Mouse (Mus musculus) T-helper 2 cell (primary cell): ENCODE measurements at regions not wholly inside any gene's neighbourhood (a gene's known extent, or its start where the extent isn't known, plus 50 kb on each side); places are given as distances from the start of the nearest gene placed in this dataset.

Experiments used
- in situ Hi-C: fragments of 300-600 bp; cut with MboI, MseI; formaldehyde crosslinking; loops from one replicate; pipeline ENCODE4 v1.15.1; 2025; ENCODE audit warnings: high pct_unique_total_duplicates

DNA sequence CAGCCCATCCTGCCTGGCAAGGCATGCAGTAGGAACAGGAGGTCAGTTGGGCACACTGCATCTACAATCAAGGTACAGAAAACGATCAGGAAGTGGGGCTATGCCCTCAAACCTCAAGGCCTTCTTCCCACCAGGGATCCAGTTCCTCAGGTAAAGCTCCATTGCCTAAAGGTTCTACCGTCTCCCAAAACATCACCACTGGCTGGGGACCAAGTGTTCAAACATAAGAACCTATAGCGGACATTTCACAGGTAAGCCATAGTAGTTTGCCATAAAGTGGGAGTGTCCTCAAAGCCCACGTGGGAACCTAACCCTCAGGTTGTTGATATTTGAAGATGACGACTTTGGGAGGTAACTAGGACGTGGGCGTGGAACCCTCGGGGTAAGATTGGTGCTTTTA lies 72.3 kb upstream of the Map1b start:
- in situ Hi-C loops, result no loop called here

DNA sequence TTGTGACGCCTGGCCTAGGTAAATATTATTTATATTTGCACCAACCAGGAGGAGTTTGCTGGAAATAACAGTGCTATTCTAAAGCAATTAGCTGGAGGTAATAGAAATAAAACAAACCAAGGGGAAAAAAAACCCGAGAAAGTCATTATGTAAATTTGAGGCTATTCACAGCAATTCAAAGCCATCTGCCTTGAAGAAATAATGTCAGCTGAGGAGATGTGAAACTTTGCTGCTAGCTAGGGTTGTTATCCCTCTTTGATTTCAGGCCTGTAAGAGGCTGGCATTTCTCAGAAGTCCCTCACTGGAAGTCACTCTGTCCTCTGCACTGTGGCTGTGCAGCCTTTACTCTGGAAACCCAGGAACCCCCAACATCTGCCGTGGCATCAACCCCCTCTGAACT lies 67.5 kb upstream of the Map1b start:
- in situ Hi-C loops, result no loop called here

DNA sequence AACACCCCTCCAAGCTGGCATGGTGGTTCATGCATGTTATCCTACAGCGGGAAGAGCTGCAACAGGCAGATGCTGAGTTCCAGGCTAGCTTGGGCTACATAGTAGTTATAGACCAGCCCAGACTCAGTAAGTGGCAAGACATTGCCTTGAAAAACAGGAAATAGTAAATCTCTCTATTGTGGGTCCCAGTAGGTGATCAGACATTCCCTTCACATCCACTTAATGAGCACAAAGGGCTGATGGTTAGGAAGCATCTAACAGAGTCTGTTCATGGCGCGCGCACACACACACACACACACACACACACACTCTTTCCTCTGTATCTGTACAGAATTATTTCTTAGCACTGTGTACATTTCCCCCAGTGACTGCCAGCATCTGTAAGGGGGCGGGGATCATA lies 64.0 kb upstream of the Map1b start:
- in situ Hi-C loops, result no loop called here

DNA sequence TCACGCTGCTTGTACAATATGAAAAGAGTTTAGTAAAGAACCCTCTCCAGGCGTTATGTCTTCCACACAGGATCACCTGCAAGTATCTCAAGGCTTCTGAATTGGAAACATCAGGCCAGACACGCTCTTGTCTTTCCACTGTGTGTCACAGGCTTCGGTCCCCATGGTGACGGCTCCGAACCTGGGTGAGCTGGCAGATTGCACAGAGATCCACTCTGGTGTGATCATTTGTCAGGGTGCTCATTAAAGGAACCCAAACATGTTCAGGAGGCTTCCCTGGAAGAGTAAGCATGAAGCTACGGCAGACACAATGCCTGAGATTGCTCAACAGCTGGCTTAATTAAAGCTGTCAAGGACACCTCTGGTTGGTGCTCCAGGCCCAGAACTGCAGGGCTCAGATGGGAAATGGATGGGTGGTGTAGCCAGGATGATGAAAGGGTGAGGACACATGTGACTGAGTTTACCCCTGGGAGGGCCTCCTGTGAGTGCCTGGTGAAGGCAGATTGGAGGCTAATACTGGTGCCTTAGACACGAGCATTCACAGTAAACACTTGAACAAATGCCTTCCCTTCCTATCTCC lies 63.3 kb upstream of the Map1b start:
- in situ Hi-C loops, result no loop called here

DNA sequence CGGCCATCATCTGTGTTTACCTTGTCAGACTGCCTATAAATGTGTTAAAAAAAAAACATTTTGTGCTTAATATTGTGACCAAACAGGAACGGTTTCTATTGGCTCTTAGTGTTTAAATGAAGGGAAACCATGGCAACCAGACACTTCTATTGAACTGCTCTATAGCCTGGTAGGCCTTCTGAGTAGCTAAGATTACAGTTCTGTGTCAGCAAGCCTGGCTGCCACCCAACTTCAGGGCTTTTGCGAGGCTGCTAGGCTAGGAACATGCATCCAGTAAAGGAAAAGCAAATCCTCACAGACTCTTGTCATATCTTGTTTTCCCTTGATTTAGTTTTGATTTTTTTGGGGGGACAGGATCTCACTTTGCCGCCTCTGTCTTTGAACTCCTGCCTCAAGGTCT lies 61.3 kb upstream of the Map1b start:
- in situ Hi-C loops, result no loop called here

DNA sequence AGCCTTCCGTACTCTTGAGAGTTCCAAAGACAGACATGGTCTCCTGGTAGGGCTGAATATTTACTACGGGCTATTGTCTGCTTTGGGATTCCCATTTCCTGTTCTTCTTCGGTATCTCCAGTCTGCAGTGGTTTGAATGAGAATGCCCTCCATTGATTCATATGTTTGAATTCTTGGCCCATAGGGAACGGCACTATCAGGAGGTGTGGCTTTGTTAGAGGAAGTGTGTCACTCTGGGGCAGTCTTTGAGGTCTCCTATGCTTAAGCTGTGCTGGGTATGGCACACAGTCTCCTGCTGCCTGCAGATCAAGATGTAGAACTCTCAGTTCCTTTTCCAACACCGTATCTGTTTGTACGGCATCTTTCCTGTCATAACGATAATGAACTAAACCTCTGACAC lies 56.7 kb upstream of the Map1b start:
- in situ Hi-C loops, result no loop called here

DNA sequence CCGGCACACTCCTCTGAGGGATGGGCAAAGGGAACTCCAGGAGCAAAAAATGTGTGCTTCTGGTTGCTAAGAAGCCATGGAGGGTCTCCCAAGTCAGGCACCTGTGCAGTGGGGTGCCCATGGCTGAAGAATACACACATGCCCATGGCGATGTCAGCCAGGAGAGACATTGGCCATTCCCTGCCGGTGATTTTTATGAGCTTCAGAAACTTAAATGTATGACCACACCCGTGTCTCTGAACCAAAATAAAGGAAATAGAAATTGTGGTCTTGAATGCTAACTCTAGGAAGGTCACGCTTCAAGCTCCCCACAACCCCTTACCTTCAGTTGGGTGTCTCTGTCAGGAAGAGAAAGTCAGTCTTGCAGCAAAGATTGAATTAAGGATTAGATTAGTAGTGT lies 56.0 kb upstream of the Map1b start:
- in situ Hi-C loops, result no loop called here
